Mouse (Mus musculus): ENCODE results near the gene Ndufb3. TPM values are rescaled to one million over a fixed set of nuclear protein-coding genes. Genes with fewer than 3 reads are reported as not detected.
A peak's percentile ranks its signal among the peaks of the same experiment; 100 is the strongest.

Ndufb3 gene
- total and polyA plus RNA-seq, 2 experiments from 2014 or later = 132 to 432 TPM

DNA sequence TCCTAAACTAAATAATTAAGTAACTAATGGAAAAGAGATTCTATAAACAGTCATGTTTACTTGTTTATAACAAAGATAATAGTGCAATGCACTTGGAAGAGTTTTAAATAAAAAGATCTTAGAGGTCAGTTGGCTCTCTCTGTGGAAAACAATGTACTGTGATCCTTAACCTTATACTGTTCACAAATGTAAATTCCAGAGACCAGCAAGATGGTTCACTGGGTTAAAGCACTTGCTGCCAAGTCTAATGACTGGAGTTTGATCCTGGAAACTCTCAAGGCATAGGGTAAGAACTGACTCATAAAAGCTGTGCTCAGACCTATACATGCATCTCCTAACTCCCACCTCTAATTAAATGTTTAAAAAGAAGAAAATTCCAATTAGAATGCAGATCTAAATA lies 19.6 kb upstream of the Ndufb3 start:
- Histone ChIP-seq H3K27me3 (ENCODE audit: control insufficient read depth, insufficient read depth, low read length) (no peaks in the 10 kb centered on the region), H3K4me1 (ENCODE audit: control insufficient read depth, insufficient read depth) (peaks cover 5% of the 10 kb centered on the region; the same call in 1 of the 2 replicates), H3K4me2 (ENCODE audit: low read depth, low read length) (no peak overlapping the region), H3K36me3 (replicated peaks; ENCODE audit: control insufficient read depth, insufficient read depth, low read length) (no peaks in the 10 kb centered on the region; the same call in 1 of the 2 replicates), H3K27ac (ENCODE audit: low read depth) (no peak overlapping the region), H3K9ac (replicated peaks; ENCODE audit: low read depth, low read length) (no peak overlapping the region), H3K4me3 (ENCODE audit: low read depth, low read length) (no peak overlapping the region), H3K9me3 (replicated peaks; ENCODE audit: control insufficient read depth, low read length) (no peaks in the 10 kb centered on the region)
- DNase-seq (ENCODE audit: low spot score) (no peak), ATAC-seq (ENCODE audit: insufficient read depth, low read depth) (no peak)
- TF ChIP-seq CTCF (IDR thresholded peaks at IDR 0.05; ENCODE audit: low read depth) (no peak), EP300 (IDR thresholded peaks at IDR 0.05; ENCODE audit: low read depth) (no peak)

DNA sequence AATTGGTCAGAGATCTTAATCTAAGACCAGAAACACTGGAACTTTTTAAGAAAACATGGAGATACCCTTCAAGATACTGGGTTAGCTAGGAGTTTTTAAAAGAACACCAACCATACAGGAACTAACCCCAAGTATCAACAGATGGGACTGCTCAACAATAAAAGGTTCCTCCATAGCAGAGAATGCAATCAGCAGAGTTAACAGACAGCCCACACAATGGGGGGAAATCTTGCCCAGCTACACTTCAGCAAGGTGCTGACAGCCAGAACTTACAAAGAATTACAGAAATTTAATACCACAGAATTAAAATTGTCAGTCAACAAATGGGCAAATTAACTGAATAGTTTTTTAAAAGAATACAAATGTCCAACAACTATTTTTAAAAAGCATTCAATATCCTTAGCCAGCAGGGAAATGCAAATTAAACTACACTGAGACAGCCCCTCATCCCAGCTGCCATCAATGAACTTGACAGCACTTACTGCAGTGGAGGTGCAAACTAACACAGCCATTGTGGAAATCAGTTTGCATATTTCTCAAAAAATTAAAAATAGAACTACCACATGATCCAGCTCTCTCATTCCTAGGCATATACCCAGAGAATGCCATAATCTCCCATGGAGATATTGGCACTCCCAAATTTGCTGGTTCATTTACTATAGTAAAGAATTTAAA lies 17.6 kb upstream of the Ndufb3 start:
- ATAC-seq (ENCODE audit: insufficient read depth, low read depth) (no peak), DNase-seq (ENCODE audit: low spot score) (no peak)
- TF ChIP-seq CTCF (IDR thresholded peaks at IDR 0.05; ENCODE audit: low read depth) = no peak
- no peak for TF ChIP-seq EP300 (IDR thresholded peaks at IDR 0.05; ENCODE audit: low read depth)
- H3K4me1 ChIP-seq (ENCODE audit: control insufficient read depth, insufficient read depth) = peaks cover 5% of the 10 kb centered on the region; the same call in 1 of the 2 replicates
- H3K36me3 ChIP-seq (replicated peaks; ENCODE audit: control insufficient read depth, insufficient read depth, low read length) = no peaks in the 10 kb centered on the region; the same call in 1 of the 2 replicates
- no peaks in the 10 kb centered on the region for H3K27me3 ChIP-seq (ENCODE audit: control insufficient read depth, insufficient read depth, low read length)
- no peak overlapping the region for H3K27ac ChIP-seq (ENCODE audit: low read depth)
- no peak overlapping the region for H3K4me3 ChIP-seq (ENCODE audit: low read depth, low read length)
- H3K9ac ChIP-seq (replicated peaks; ENCODE audit: low read depth, low read length) = no peak overlapping the region
- no peak overlapping the region for H3K4me2 ChIP-seq (ENCODE audit: low read depth, low read length)
- H3K9me3 ChIP-seq (replicated peaks; ENCODE audit: control insufficient read depth, low read length) = no peaks in the 10 kb centered on the region

GRCm38 (mm10) chr1:58570437-58570836 lies 15.7 kb upstream of the Ndufb3 start:
- WGBS = 55% methylated on average over 4 of the region's 4 CpGs
- ATAC-seq (ENCODE audit: insufficient read depth, low read depth) = no peak
- Histone ChIP-seq H3K4me2 (ENCODE audit: low read depth, low read length) (no peak overlapping the region), H3K9me3 (replicated peaks; ENCODE audit: control insufficient read depth, low read length) (no peaks in the 10 kb centered on the region), H3K27ac (ENCODE audit: low read depth) (no peak overlapping the region), H3K4me1 (ENCODE audit: control insufficient read depth, insufficient read depth) (peaks cover 5% of the 10 kb centered on the region; the same call in 1 of the 2 replicates), H3K27me3 (ENCODE audit: control insufficient read depth, insufficient read depth, low read length) (no peaks in the 10 kb centered on the region), H3K4me3 (ENCODE audit: low read depth, low read length) (no peak overlapping the region), H3K36me3 (replicated peaks; ENCODE audit: control insufficient read depth, insufficient read depth, low read length) (no peaks in the 10 kb centered on the region), H3K9ac (replicated peaks; ENCODE audit: low read depth, low read length) (no peak overlapping the region)
- TF ChIP-seq CTCF (IDR thresholded peaks at IDR 0.05; ENCODE audit: low read depth) (no peak), EP300 (IDR thresholded peaks at IDR 0.05; ENCODE audit: low read depth) (no peak)
- DNase-seq (ENCODE audit: low spot score) = no peak

GRCm38 (mm10) chr1:58579179-58579578 lies 7.0 kb upstream of the Ndufb3 start:
- Histone ChIP-seq H3K9ac (replicated peaks; ENCODE audit: low read depth, low read length) (no peak overlapping the region), H3K27me3 (ENCODE audit: control insufficient read depth, insufficient read depth, low read length) (no peaks in the 10 kb centered on the region), H3K27ac (ENCODE audit: low read depth) (no peak overlapping the region), H3K4me1 (ENCODE audit: control insufficient read depth, insufficient read depth) (no peaks in the 10 kb centered on the region), H3K36me3 (replicated peaks; ENCODE audit: control insufficient read depth, insufficient read depth, low read length) (no peaks in the 10 kb centered on the region), H3K9me3 (replicated peaks; ENCODE audit: control insufficient read depth, low read length) (no peaks in the 10 kb centered on the region), H3K4me3 (ENCODE audit: low read depth, low read length) (no peak overlapping the region), H3K4me2 (ENCODE audit: low read depth, low read length) (no peak overlapping the region)
- ATAC-seq (ENCODE audit: insufficient read depth, low read depth) (no peak), DNase-seq (ENCODE audit: low spot score) (no peak)
- TF ChIP-seq EP300 (IDR thresholded peaks at IDR 0.05; ENCODE audit: low read depth) = no peak
- peak; percentile 40 for TF ChIP-seq CTCF (IDR thresholded peaks at IDR 0.05; ENCODE audit: low read depth)
- 82% methylated on average over 2 of the region's 2 CpGs for WGBS

GRCm38 (mm10) chr1:58582611-58583010 lies 3.6 kb upstream of the Ndufb3 start:
- Histone ChIP-seq H3K9ac (replicated peaks; ENCODE audit: low read depth, low read length) (no peak overlapping the region), H3K4me1 (ENCODE audit: control insufficient read depth, insufficient read depth) (peaks cover 13% of the 10 kb centered on the region), H3K4me2 (ENCODE audit: low read depth, low read length) (no peak overlapping the region), H3K36me3 (replicated peaks; ENCODE audit: control insufficient read depth, insufficient read depth, low read length) (no peaks in the 10 kb centered on the region), H3K9me3 (replicated peaks; ENCODE audit: control insufficient read depth, low read length) (no peaks in the 10 kb centered on the region), H3K4me3 (ENCODE audit: low read depth, low read length) (no peak overlapping the region), H3K27me3 (ENCODE audit: control insufficient read depth, insufficient read depth, low read length) (no peaks in the 10 kb centered on the region), H3K27ac (ENCODE audit: low read depth) (no peak overlapping the region)
- WGBS = 59% methylated on average over 1 of the region's 1 CpGs
- DNase-seq (ENCODE audit: low spot score) = no peak
- ATAC-seq (ENCODE audit: insufficient read depth, low read depth) = no peak
- TF ChIP-seq EP300 (IDR thresholded peaks at IDR 0.05; ENCODE audit: low read depth) = no peak
- no peak for TF ChIP-seq CTCF (IDR thresholded peaks at IDR 0.05; ENCODE audit: low read depth)

DNA sequence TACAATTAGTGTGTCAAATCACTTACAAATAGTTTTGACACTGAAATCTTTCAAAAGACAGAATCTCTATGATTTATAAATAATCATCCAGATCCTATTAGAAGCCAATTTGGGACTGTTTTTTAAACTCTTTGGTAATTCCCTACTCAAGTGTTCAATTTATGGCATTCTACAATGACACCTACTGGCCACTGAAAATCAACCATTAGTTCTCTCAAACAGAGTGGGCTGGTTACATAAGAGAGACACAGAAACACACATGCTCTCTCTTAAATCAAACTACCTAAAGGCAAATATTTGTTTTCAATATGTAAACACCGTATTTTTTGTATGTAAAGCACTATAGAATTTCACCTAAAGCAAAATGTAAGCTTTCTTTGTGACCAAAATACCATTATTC lies 1.9 kb upstream of the Ndufb3 start:
- H3K9ac ChIP-seq (replicated peaks; ENCODE audit: low read depth, low read length) = no peak overlapping the region
- DNase-seq (ENCODE audit: low spot score) (no peak), ATAC-seq (ENCODE audit: insufficient read depth, low read depth) (no peak)
- no peak overlapping the region for H3K4me2 ChIP-seq (ENCODE audit: low read depth, low read length)
- no peaks in the 10 kb centered on the region for H3K9me3 ChIP-seq (replicated peaks; ENCODE audit: control insufficient read depth, low read length)
- H3K27ac ChIP-seq (ENCODE audit: low read depth) = no peak overlapping the region
- TF ChIP-seq CTCF (IDR thresholded peaks at IDR 0.05; ENCODE audit: low read depth) (peak; percentile 40), EP300 (IDR thresholded peaks at IDR 0.05; ENCODE audit: low read depth) (no peak)
- no peak overlapping the region for H3K4me3 ChIP-seq (ENCODE audit: low read depth, low read length)
- WGBS = 71% methylated on average over 1 of the region's 1 CpGs
- H3K4me1 ChIP-seq (ENCODE audit: control insufficient read depth, insufficient read depth) = peaks cover 13% of the 10 kb centered on the region
- no peaks in the 10 kb centered on the region for H3K27me3 ChIP-seq (ENCODE audit: control insufficient read depth, insufficient read depth, low read length)
- no peaks in the 10 kb centered on the region for H3K36me3 ChIP-seq (replicated peaks; ENCODE audit: control insufficient read depth, insufficient read depth, low read length)
